ENCODE assay signal across 21 mouse cellular contexts in genomic region chr4:53845656-53846055, GRCm38 (mm10).
"Had no signal": no experiment of that assay in that cellular context is flagged by ENCODE, and none has a peak within 500 bp of the region (broad histone marks: within the 10 kb centered on the region; RNA-seq: fewer than 3 reads in every experiment).

No protein-coding gene starts in this region.

- H3K4me3 ChIP-seq: limb, embryonic 10.5 days; limb, embryonic 12.5 days; limb, embryonic 13.5 days; limb, embryonic 15.5 days; liver, embryonic 12.5 days; liver, embryonic 13.5 days; liver, embryonic 15.5 days; lung, embryonic 15.5 days; megakaryocyte, embryonic 14.5 days; midbrain, embryonic 10.5 days; midbrain, embryonic 12.5 days; midbrain, embryonic 15.5 days; myocyte; neural tube, embryonic 12.5 days had no signal

- H3K27ac ChIP-seq: limb, embryonic 10.5 days; limb, embryonic 12.5 days; limb, embryonic 13.5 days; limb, embryonic 15.5 days; liver, embryonic 12.5 days; liver, embryonic 13.5 days; liver, embryonic 14.5 days; liver, embryonic 15.5 days; lung, embryonic 15.5 days; macrophage; midbrain, embryonic 10.5 days; midbrain, embryonic 15.5 days; neural tube, embryonic 12.5 days had no signal

- ATAC-seq: liver, embryonic 12.5 days; liver, postnatal 0 days had no signal

- H3K9me3 ChIP-seq: limb, embryonic 10.5 days; limb, embryonic 12.5 days; limb, embryonic 13.5 days; limb, embryonic 15.5 days; liver, embryonic 12.5 days; liver, embryonic 13.5 days; liver, embryonic 15.5 days; lung, embryonic 15.5 days; megakaryocyte, embryonic 14.5 days; midbrain, embryonic 10.5 days; midbrain, embryonic 12.5 days; midbrain, embryonic 15.5 days; neural tube, embryonic 12.5 days had no signal

- H3K4me1 ChIP-seq: limb, embryonic 10.5 days; limb, embryonic 12.5 days; limb, embryonic 13.5 days; limb, embryonic 15.5 days; liver, embryonic 12.5 days; liver, embryonic 13.5 days; liver, embryonic 15.5 days; lung, embryonic 15.5 days; neural tube, embryonic 12.5 days had no signal

- H3K27me3 ChIP-seq: limb, embryonic 12.5 days; limb, embryonic 13.5 days; limb, embryonic 15.5 days; liver, embryonic 12.5 days; liver, embryonic 13.5 days; liver, embryonic 15.5 days; lung, embryonic 15.5 days; megakaryocyte, embryonic 14.5 days; midbrain, embryonic 12.5 days; midbrain, embryonic 15.5 days; neural tube, embryonic 12.5 days had no signal

- H3K36me3 ChIP-seq: liver, embryonic 12.5 days; liver, embryonic 13.5 days; lung, embryonic 15.5 days; midbrain, embryonic 15.5 days; neural tube, embryonic 12.5 days had no signal

- DNase-seq: liver, embryonic 13.5 days; liver, postnatal 0 days; lung, adult 2 months had no signal

- H3K4me2 ChIP-seq: limb, embryonic 12.5 days; limb, embryonic 13.5 days; limb, embryonic 15.5 days; liver, embryonic 11.5 days; liver, embryonic 12.5 days; liver, embryonic 13.5 days; liver, embryonic 15.5 days; lung, embryonic 14.5 days; lung, embryonic 15.5 days; midbrain, embryonic 11.5 days; midbrain, embryonic 12.5 days; midbrain, embryonic 15.5 days; neural tube, embryonic 12.5 days had no signal

- H3K9ac ChIP-seq: limb, embryonic 12.5 days; limb, embryonic 13.5 days; limb, embryonic 15.5 days; liver, embryonic 12.5 days; liver, embryonic 13.5 days; liver, embryonic 14.5 days; liver, embryonic 15.5 days; liver, postnatal 0 days; lung, embryonic 14.5 days; lung, embryonic 15.5 days; midbrain, embryonic 12.5 days; midbrain, embryonic 15.5 days; neural tube, embryonic 12.5 days had no signal
